Mouse (Mus musculus): Measurements from ENCODE around the gene Mgat4d. TPM values are rescaled to one million over a fixed set of nuclear protein-coding genes. Genes with fewer than 3 reads are reported as not detected.

Mgat4d gene
- polyA plus RNA-seq, 1 experiment, result not detected

GRCm38 (mm10) chr8:83406836-83407235 lies 58.6 kb downstream of the Mgat4d start:
- TF ChIP-seq GATA1 (IDR thresholded peaks at IDR 0.05; ENCODE audit: low read length) (no peak), TAL1 (IDR thresholded peaks at IDR 0.05; ENCODE audit: low read length) (no peak)
- no peaks in the 10 kb centered on the region for H3K36me3 ChIP-seq (ENCODE audit: control insufficient read depth)
- no peaks in the 10 kb centered on the region for H3K9me3 ChIP-seq (ENCODE audit: control insufficient read depth, low read length)
- H3K4me1 ChIP-seq (ENCODE audit: control insufficient read depth), result peaks cover 12% of the 10 kb centered on the region
- no peaks in the 10 kb centered on the region; the same call in 1 of the 2 replicates for H3K27me3 ChIP-seq (ENCODE audit: control insufficient read depth)
- no peak overlapping the region for H3K4me3 ChIP-seq (replicated peaks)

- H3K27me3 ChIP-seq (ENCODE audit: control insufficient read depth), result no peaks in the 10 kb centered on the region
Measured at GRCm38 (mm10) chr8:83408496-83408895, 60.2 kb downstream of the Mgat4d start.

GRCm38 (mm10) chr8:83416878-83417277 lies 68.6 kb downstream of the Mgat4d start:
- H3K27me3 ChIP-seq (ENCODE audit: control insufficient read depth), result 0 out of 2 replicates have a peak, but pooled peaks cover 2% of the 10 kb centered on the region
- no peaks in the 10 kb centered on the region for H3K36me3 ChIP-seq (ENCODE audit: control insufficient read depth)
- peaks cover 16% of the 10 kb centered on the region for H3K4me1 ChIP-seq (ENCODE audit: control insufficient read depth)
- TF ChIP-seq GATA1 (IDR thresholded peaks at IDR 0.05; ENCODE audit: low read length) (no peak), TAL1 (IDR thresholded peaks at IDR 0.05; ENCODE audit: low read length) (no peak)
- no peak overlapping the region for H3K4me3 ChIP-seq (replicated peaks)
- no peaks in the 10 kb centered on the region for H3K9me3 ChIP-seq (ENCODE audit: control insufficient read depth, low read length)

More at GRCm38 (mm10) chr8:83408496-83408895, 60.2 kb downstream of the Mgat4d start:
- no peak for TF ChIP-seq GATA1 (IDR thresholded peaks at IDR 0.05; ENCODE audit: low read length)
- TF ChIP-seq TAL1 (IDR thresholded peaks at IDR 0.05; ENCODE audit: low read length), result no peak
- H3K9me3 ChIP-seq (ENCODE audit: control insufficient read depth, low read length), result no peaks in the 10 kb centered on the region
- no peaks in the 10 kb centered on the region for H3K36me3 ChIP-seq (ENCODE audit: control insufficient read depth)
- H3K4me3 ChIP-seq (replicated peaks), result no peak overlapping the region
- peaks cover 12% of the 10 kb centered on the region for H3K4me1 ChIP-seq (ENCODE audit: control insufficient read depth)

- no peak overlapping the region for H3K4me3 ChIP-seq (replicated peaks)
Measured at GRCm38 (mm10) chr8:83417970-83418369, 69.7 kb downstream of the Mgat4d start.

GRCm38 (mm10) chr8:83418805-83419516 lies 70.7 kb downstream of the Mgat4d start:
- TF ChIP-seq GATA1 (IDR thresholded peaks at IDR 0.05; ENCODE audit: low read length) (no peak), TAL1 (IDR thresholded peaks at IDR 0.05; ENCODE audit: low read length) (no peak)
- Histone ChIP-seq H3K27me3 (ENCODE audit: control insufficient read depth) (0 out of 2 replicates have a peak, but pooled peaks cover 2% of the 10 kb centered on the region), H3K4me3 (replicated peaks) (no peak overlapping the region), H3K36me3 (ENCODE audit: control insufficient read depth) (no peaks in the 10 kb centered on the region), H3K4me1 (ENCODE audit: control insufficient read depth) (peaks cover 32% of the 10 kb centered on the region), H3K9me3 (ENCODE audit: control insufficient read depth, low read length) (no peaks in the 10 kb centered on the region)

More at GRCm38 (mm10) chr8:83417970-83418369, 69.7 kb downstream of the Mgat4d start:
- no peaks in the 10 kb centered on the region for H3K36me3 ChIP-seq (ENCODE audit: control insufficient read depth)
- H3K9me3 ChIP-seq (ENCODE audit: control insufficient read depth, low read length), result no peaks in the 10 kb centered on the region
- TF ChIP-seq TAL1 (IDR thresholded peaks at IDR 0.05; ENCODE audit: low read length) (no peak), GATA1 (IDR thresholded peaks at IDR 0.05; ENCODE audit: low read length) (no peak)
- H3K4me1 ChIP-seq (ENCODE audit: control insufficient read depth), result peaks cover 22% of the 10 kb centered on the region
- 0 out of 2 replicates have a peak, but pooled peaks cover 2% of the 10 kb centered on the region for H3K27me3 ChIP-seq (ENCODE audit: control insufficient read depth)

- H3K36me3 ChIP-seq (ENCODE audit: control insufficient read depth), result no peaks in the 10 kb centered on the region
- H3K4me3 ChIP-seq (replicated peaks), result no peak overlapping the region
- TF ChIP-seq GATA1 (IDR thresholded peaks at IDR 0.05; ENCODE audit: low read length), result no peak
- TF ChIP-seq TAL1 (IDR thresholded peaks at IDR 0.05; ENCODE audit: low read length), result no peak
- H3K27me3 ChIP-seq (ENCODE audit: control insufficient read depth), result no peaks in the 10 kb centered on the region
- H3K9me3 ChIP-seq (ENCODE audit: control insufficient read depth, low read length), result no peaks in the 10 kb centered on the region
- H3K4me1 ChIP-seq (ENCODE audit: control insufficient read depth), result peaks cover 52% of the 10 kb centered on the region
Measured at GRCm38 (mm10) chr8:83421354-83421753, 73.1 kb downstream of the Mgat4d start.

GRCm38 (mm10) chr8:83423032-83423825 lies 75.0 kb downstream of the Mgat4d start:
- Histone ChIP-seq H3K4me1 (ENCODE audit: control insufficient read depth) (peaks cover 70% of the 10 kb centered on the region), H3K27me3 (ENCODE audit: control insufficient read depth) (no peaks in the 10 kb centered on the region), H3K9me3 (ENCODE audit: control insufficient read depth, low read length) (no peaks in the 10 kb centered on the region), H3K4me3 (replicated peaks) (peak overlapping the region; percentile 32), H3K36me3 (ENCODE audit: control insufficient read depth) (no peaks in the 10 kb centered on the region)
- TF ChIP-seq TAL1 (IDR thresholded peaks at IDR 0.05; ENCODE audit: low read length) (peak; percentile 63), GATA1 (IDR thresholded peaks at IDR 0.05; ENCODE audit: low read length) (peak; percentile 49)

GRCm38 (mm10) chr8:83425202-83425601 lies 76.9 kb downstream of the Mgat4d start:
- TF ChIP-seq GATA1 (IDR thresholded peaks at IDR 0.05; ENCODE audit: low read length) (no peak), TAL1 (IDR thresholded peaks at IDR 0.05; ENCODE audit: low read length) (no peak)
- H3K4me3 ChIP-seq (replicated peaks), result no peak overlapping the region
- no peaks in the 10 kb centered on the region for H3K27me3 ChIP-seq (ENCODE audit: control insufficient read depth)
- H3K36me3 ChIP-seq (ENCODE audit: control insufficient read depth), result peaks cover 4% of the 10 kb centered on the region
- no peaks in the 10 kb centered on the region for H3K9me3 ChIP-seq (ENCODE audit: control insufficient read depth, low read length)
- peaks cover 83% of the 10 kb centered on the region for H3K4me1 ChIP-seq (ENCODE audit: control insufficient read depth)
